Mouse (Mus musculus): ENCODE measurements around the gene Cntnap4. TPM values are rescaled to one million over a fixed set of nuclear protein-coding genes. Genes with fewer than 3 reads are reported as not detected.

Cntnap4 gene
- polyA plus RNA-seq, 2 experiments: 3.9 TPM

DNA sequence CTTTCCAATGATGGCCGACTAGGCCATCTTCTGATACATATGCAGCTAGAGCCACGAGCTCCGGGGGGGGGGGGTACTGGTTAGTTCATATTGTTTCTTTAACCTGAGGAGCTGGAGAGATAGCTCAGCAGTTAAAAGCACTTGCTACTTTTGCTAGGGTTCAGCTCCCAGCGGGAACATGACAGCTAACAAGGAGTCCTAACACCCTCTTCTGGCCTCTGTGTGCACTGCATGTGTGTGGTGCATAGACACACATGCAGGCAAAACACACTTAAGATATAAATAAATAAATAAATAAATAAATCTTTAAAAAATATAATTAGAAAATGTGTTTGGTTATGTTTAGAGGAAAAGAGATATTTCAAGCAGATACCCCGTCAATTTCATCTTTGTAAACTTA is 339.7 kb downstream of the Cntnap4 start:
- no peak for DNase-seq (ENCODE audit: low spot score)
- no peaks in the 10 kb centered on the region for H3K36me3 ChIP-seq (ENCODE audit: control insufficient read depth, insufficient read depth, low read length)
- H3K4me1 ChIP-seq (ENCODE audit: control insufficient read depth, insufficient read depth, low read length): peaks cover 9% of the 10 kb centered on the region; the same call in 1 of the 2 replicates
- 54% methylated on average over 5 of the region's 5 CpGs for WGBS
- no peaks in the 10 kb centered on the region for H3K27me3 ChIP-seq (ENCODE audit: control insufficient read depth, insufficient read depth, low read length)
- no peak overlapping the region for H3K4me3 ChIP-seq (replicated peaks; ENCODE audit: low read length)
- no peak overlapping the region for H3K27ac ChIP-seq (replicated peaks; ENCODE audit: low read depth, low read length)
- TF ChIP-seq POLR2A (IDR thresholded peaks at IDR 0.05; ENCODE audit: borderline replicate concordance, extremely low read depth, insufficient read depth, insufficient read length): no peak
- no peak overlapping the region for H3K4me2 ChIP-seq (replicated peaks; ENCODE audit: low read depth, low read length, severe bottlenecking)
- H3K9ac ChIP-seq (ENCODE audit: low read depth, low read length, severe bottlenecking): no peak overlapping the region
- ATAC-seq (ENCODE audit: low FRiP score, low read depth): no peak
- no peaks in the 10 kb centered on the region for H3K9me3 ChIP-seq (ENCODE audit: control insufficient read depth, low read length)

DNA sequence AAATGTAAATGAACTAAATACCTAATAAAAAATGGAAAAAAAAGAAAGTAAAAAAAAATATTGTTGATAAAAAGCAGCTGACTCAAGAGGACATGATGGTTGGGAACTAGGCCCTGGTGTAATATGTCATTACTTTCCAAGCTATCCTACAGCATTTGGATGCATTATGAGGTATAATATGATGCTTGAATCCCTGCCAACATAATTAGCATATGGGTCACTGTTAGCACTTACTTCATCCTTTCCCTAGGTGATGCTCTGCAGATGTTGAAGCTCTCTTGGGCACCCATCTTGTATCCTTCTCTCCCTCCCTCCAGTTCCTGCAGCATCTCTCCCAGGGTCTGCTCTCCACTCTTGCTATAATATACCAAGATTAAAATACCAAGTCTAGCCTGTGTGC is 341.6 kb downstream of the Cntnap4 start:
- no peak for ATAC-seq (ENCODE audit: low FRiP score, low read depth)
- Histone ChIP-seq H3K4me3 (replicated peaks; ENCODE audit: low read length) (no peak overlapping the region), H3K36me3 (ENCODE audit: control insufficient read depth, insufficient read depth, low read length) (no peaks in the 10 kb centered on the region), H3K9ac (ENCODE audit: low read depth, low read length, severe bottlenecking) (no peak overlapping the region), H3K4me2 (replicated peaks; ENCODE audit: low read depth, low read length, severe bottlenecking) (no peak overlapping the region), H3K27me3 (ENCODE audit: control insufficient read depth, insufficient read depth, low read length) (no peaks in the 10 kb centered on the region), H3K4me1 (ENCODE audit: control insufficient read depth, insufficient read depth, low read length) (peaks cover 8% of the 10 kb centered on the region; the same call in 1 of the 2 replicates), H3K27ac (replicated peaks; ENCODE audit: low read depth, low read length) (no peak overlapping the region), H3K9me3 (ENCODE audit: control insufficient read depth, low read length) (no peaks in the 10 kb centered on the region)
- TF ChIP-seq POLR2A (IDR thresholded peaks at IDR 0.05; ENCODE audit: borderline replicate concordance, extremely low read depth, insufficient read depth, insufficient read length): no peak
- DNase-seq (ENCODE audit: low spot score): peak; percentile 60

DNA sequence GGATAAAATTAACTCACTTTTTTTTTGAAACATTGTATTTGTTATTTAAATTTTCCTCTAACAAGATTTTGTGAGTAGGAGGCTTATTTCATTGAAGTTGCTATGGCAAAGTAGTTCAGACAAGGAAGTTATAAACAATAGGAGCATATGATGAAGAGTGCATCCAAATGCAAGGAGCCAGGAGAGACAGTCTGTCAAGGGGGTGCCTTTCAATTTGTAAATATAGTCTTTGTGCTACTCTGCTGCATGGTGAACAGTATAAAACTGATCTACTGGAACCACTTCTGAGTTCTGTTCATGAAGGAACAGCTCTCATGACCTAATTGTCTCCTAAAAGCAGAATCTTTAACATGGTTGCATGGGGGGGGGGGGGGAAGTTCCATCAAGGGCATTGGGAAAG is 352.3 kb downstream of the Cntnap4 start:
- DNase-seq (ENCODE audit: low spot score) (no peak), ATAC-seq (ENCODE audit: low FRiP score, low read depth) (no peak)
- H3K27me3 ChIP-seq (ENCODE audit: control insufficient read depth, insufficient read depth, low read length): no peaks in the 10 kb centered on the region
- no peaks in the 10 kb centered on the region for H3K9me3 ChIP-seq (ENCODE audit: control insufficient read depth, low read length)
- H3K4me2 ChIP-seq (replicated peaks; ENCODE audit: low read depth, low read length, severe bottlenecking): no peak overlapping the region
- no peak overlapping the region for H3K9ac ChIP-seq (ENCODE audit: low read depth, low read length, severe bottlenecking)
- TF ChIP-seq POLR2A (IDR thresholded peaks at IDR 0.05; ENCODE audit: borderline replicate concordance, extremely low read depth, insufficient read depth, insufficient read length): no peak
- no peaks in the 10 kb centered on the region for H3K36me3 ChIP-seq (ENCODE audit: control insufficient read depth, insufficient read depth, low read length)
- 0 out of 2 replicates have a peak, but pooled peaks cover 2% of the 10 kb centered on the region for H3K4me1 ChIP-seq (ENCODE audit: control insufficient read depth, insufficient read depth, low read length)
- no peak overlapping the region for H3K4me3 ChIP-seq (replicated peaks; ENCODE audit: low read length)
- H3K27ac ChIP-seq (replicated peaks; ENCODE audit: low read depth, low read length): no peak overlapping the region

DNA sequence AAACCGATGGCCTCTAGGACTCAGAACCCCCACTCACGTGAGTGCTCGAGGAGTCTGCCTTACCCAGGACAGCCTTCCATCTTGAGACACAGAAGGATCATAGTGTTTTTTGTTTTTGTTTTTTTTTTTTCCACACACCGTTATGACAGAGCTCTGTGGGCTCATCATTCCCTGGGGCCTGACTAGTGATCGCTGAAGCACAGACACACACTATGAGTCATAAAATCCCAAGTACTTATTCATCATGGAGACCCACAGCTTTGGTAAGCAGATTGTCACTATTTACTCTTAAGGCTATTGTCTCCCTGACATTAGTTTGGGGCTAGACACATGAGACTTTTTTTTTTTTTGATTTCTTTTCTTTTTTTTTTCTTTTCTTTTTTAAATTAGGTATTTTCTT is 352.9 kb downstream of the Cntnap4 start:
- no peak for DNase-seq (ENCODE audit: low spot score)
- H3K4me3 ChIP-seq (replicated peaks; ENCODE audit: low read length): no peak overlapping the region
- no peak for TF ChIP-seq POLR2A (IDR thresholded peaks at IDR 0.05; ENCODE audit: borderline replicate concordance, extremely low read depth, insufficient read depth, insufficient read length)
- no peaks in the 10 kb centered on the region for H3K9me3 ChIP-seq (ENCODE audit: control insufficient read depth, low read length)
- H3K4me2 ChIP-seq (replicated peaks; ENCODE audit: low read depth, low read length, severe bottlenecking): no peak overlapping the region
- H3K27me3 ChIP-seq (ENCODE audit: control insufficient read depth, insufficient read depth, low read length): no peaks in the 10 kb centered on the region
- H3K9ac ChIP-seq (ENCODE audit: low read depth, low read length, severe bottlenecking): no peak overlapping the region
- 83% methylated on average over 5 of the region's 5 CpGs for WGBS
- 0 out of 2 replicates have a peak, but pooled peaks cover 2% of the 10 kb centered on the region for H3K4me1 ChIP-seq (ENCODE audit: control insufficient read depth, insufficient read depth, low read length)
- no peaks in the 10 kb centered on the region for H3K36me3 ChIP-seq (ENCODE audit: control insufficient read depth, insufficient read depth, low read length)
- no peak for ATAC-seq (ENCODE audit: low FRiP score, low read depth)
- H3K27ac ChIP-seq (replicated peaks; ENCODE audit: low read depth, low read length): no peak overlapping the region
